Mouse (Mus musculus) kidney, embryonic 15.5 days (tissue): Measurements from ENCODE around the gene Myh10. TPM values are rescaled to one million over a fixed set of nuclear protein-coding genes. Genes with fewer than 3 reads are reported as not detected.

Source experiments
- ATAC-seq: fragments of 200-750 bp; cut with Nextera tagmentation; replicated peaks from 2 replicates; pipeline ENCODE4 v1.8.0; 2017; ENCODE audit warnings: moderate TSS enrichment; ENCODE audit not compliant: low FRiP score
- H3K27ac ChIP-seq: fragments of 300-500 bp; sonication (generic); 2 replicates; pipeline ENCODE4 v1.5.1; 2015; ENCODE audit warnings: mild to moderate bottlenecking, inconsistent platforms
- H3K27me3 ChIP-seq: fragments of 300-500 bp; sonication (generic); 2 replicates; pipeline ENCODE4 v1.6.1; 2015; ENCODE audit warnings: inconsistent platforms
- H3K36me3 ChIP-seq: fragments of 300-500 bp; sonication (generic); 2 replicates; pipeline ENCODE4 v1.6.1; 2015; ENCODE audit warnings: inconsistent platforms
- H3K4me1 ChIP-seq: fragments of 300-500 bp; sonication (generic); 2 replicates; pipeline ENCODE4 v1.6.1; 2015; ENCODE audit warnings: inconsistent platforms
- H3K4me2 ChIP-seq: fragments of 300-500 bp; sonication (generic); 2 replicates; pipeline ENCODE4 v1.6.1; 2015; ENCODE audit warnings: moderate library complexity, mild to moderate bottlenecking, inconsistent platforms
- H3K4me3 ChIP-seq: fragments of 300-500 bp; sonication (generic); replicated peaks from 2 replicates; pipeline ENCODE4 v1.5.1; 2015; ENCODE audit warnings: mild to moderate bottlenecking, inconsistent platforms
- H3K9ac ChIP-seq: fragments of 300-500 bp; sonication (generic); 2 replicates; pipeline ENCODE4 v1.6.1; 2015; ENCODE audit warnings: mild to moderate bottlenecking, inconsistent platforms
- H3K9me3 ChIP-seq: fragments of 300-500 bp; sonication (generic); replicated peaks from 2 replicates; pipeline ENCODE4 v1.6.1; 2016; ENCODE audit warnings: inconsistent platforms
- WGBS: fragments of 180-500 bp; shearing (Covaris S2); methylation state at CpG from one replicate; pipeline ENCODE4 v1.1.7; 2015; ENCODE audit warnings: mixed read lengths; 5-methylcytosine and 5-hydroxymethylcytosine counted together
- polyA plus RNA-seq: library from polyadenylated mRNA; unstranded; fragments of >200 nt; fragmentation: Nextera tagmentation; extraction: Ambion mirVana; gene quantifications from 2 replicates; pipeline ENCODE4 v1.2.1, GENCODE M21; 2015

Myh10 gene
- polyA plus RNA-seq, 1 experiment from 2014 or later, result 137 TPM

- ATAC-seq, result no peak
- Histone ChIP-seq H3K9ac (no peak overlapping the region), H3K4me2 (no peak overlapping the region), H3K27me3 (no peaks in the 10 kb centered on the region), H3K27ac (no peak overlapping the region), H3K9me3 (no peaks in the 10 kb centered on the region), H3K4me3 (no peak overlapping the region), H3K4me1 (no peaks in the 10 kb centered on the region), H3K36me3 (peaks cover 98% of the 10 kb centered on the region)
- 86% methylated on average over 14 of the region's 14 CpGs for WGBS
Observed at GRCm38 (mm10) chr11:68780466-68781114, 89.2 kb downstream of the Myh10 start.

GRCm38 (mm10) chr11:68782336-68782735 lies 91.0 kb downstream of the Myh10 start:
- Histone ChIP-seq H3K9me3 (no peaks in the 10 kb centered on the region), H3K4me2 (no peak overlapping the region), H3K4me3 (no peak overlapping the region), H3K27me3 (no peaks in the 10 kb centered on the region), H3K4me1 (no peaks in the 10 kb centered on the region), H3K9ac (no peak overlapping the region), H3K27ac (no peak overlapping the region), H3K36me3 (peaks cover 98% of the 10 kb centered on the region)
- 90% methylated on average over 9 of the region's 9 CpGs for WGBS
- ATAC-seq, result no peak

GRCm38 (mm10) chr11:68785813-68786212 lies 94.5 kb downstream of the Myh10 start:
- H3K4me2 ChIP-seq, result no peak overlapping the region
- H3K27ac ChIP-seq, result no peak overlapping the region
- H3K36me3 ChIP-seq, result peaks cover 98% of the 10 kb centered on the region
- no peaks in the 10 kb centered on the region for H3K9me3 ChIP-seq
- no peaks in the 10 kb centered on the region for H3K27me3 ChIP-seq
- 89% methylated on average over 8 of the region's 8 CpGs for WGBS
- H3K4me1 ChIP-seq, result no peaks in the 10 kb centered on the region
- no peak for ATAC-seq
- H3K4me3 ChIP-seq, result no peak overlapping the region
- no peak overlapping the region for H3K9ac ChIP-seq

- Histone ChIP-seq H3K9me3 (no peaks in the 10 kb centered on the region), H3K4me3 (no peak overlapping the region), H3K4me1 (no peaks in the 10 kb centered on the region), H3K4me2 (no peak overlapping the region), H3K36me3 (peaks cover 98% of the 10 kb centered on the region), H3K27ac (no peak overlapping the region), H3K9ac (no peak overlapping the region), H3K27me3 (no peaks in the 10 kb centered on the region)
- WGBS, result 88% methylated on average over 9 of the region's 9 CpGs
- ATAC-seq, result no peak
Observed at GRCm38 (mm10) chr11:68787222-68787621, 95.9 kb downstream of the Myh10 start.

GRCm38 (mm10) chr11:68790720-68791119 lies 99.4 kb downstream of the Myh10 start:
- no peak for ATAC-seq
- H3K9me3 ChIP-seq, result no peaks in the 10 kb centered on the region
- no peak overlapping the region for H3K4me3 ChIP-seq
- no peaks in the 10 kb centered on the region for H3K4me1 ChIP-seq
- H3K4me2 ChIP-seq, result no peak overlapping the region
- 89% methylated on average over 10 of the region's 10 CpGs for WGBS
- no peaks in the 10 kb centered on the region for H3K27me3 ChIP-seq
- H3K27ac ChIP-seq, result no peak overlapping the region
- H3K36me3 ChIP-seq, result peaks cover 98% of the 10 kb centered on the region
- no peak overlapping the region for H3K9ac ChIP-seq

GRCm38 (mm10) chr11:68791794-68792193 lies 100.4 kb downstream of the Myh10 start:
- Histone ChIP-seq H3K9me3 (no peaks in the 10 kb centered on the region), H3K4me3 (no peak overlapping the region), H3K27me3 (no peaks in the 10 kb centered on the region), H3K36me3 (peaks cover 97% of the 10 kb centered on the region), H3K27ac (no peak overlapping the region), H3K9ac (no peak overlapping the region), H3K4me1 (no peaks in the 10 kb centered on the region), H3K4me2 (no peak overlapping the region)
- ATAC-seq, result no peak
- 87% methylated on average over 9 of the region's 9 CpGs for WGBS

GRCm38 (mm10) chr11:68798258-68798657 lies 106.9 kb downstream of the Myh10 start:
- H3K4me2 ChIP-seq, result no peak overlapping the region
- H3K4me3 ChIP-seq, result no peak overlapping the region
- H3K27ac ChIP-seq, result no peak overlapping the region
- H3K9ac ChIP-seq, result no peak overlapping the region
- no peaks in the 10 kb centered on the region for H3K9me3 ChIP-seq
- ATAC-seq, result no peak
- peaks cover 99% of the 10 kb centered on the region for H3K36me3 ChIP-seq
- no peaks in the 10 kb centered on the region for H3K27me3 ChIP-seq
- WGBS, result 94% methylated on average over 10 of the region's 10 CpGs
- no peaks in the 10 kb centered on the region for H3K4me1 ChIP-seq

GRCm38 (mm10) chr11:68805148-68805547 lies 113.8 kb downstream of the Myh10 start:
- Histone ChIP-seq H3K9ac (no peak overlapping the region), H3K27ac (no peak overlapping the region), H3K4me2 (no peak overlapping the region), H3K4me1 (no peaks in the 10 kb centered on the region), H3K36me3 (peaks cover 99% of the 10 kb centered on the region), H3K27me3 (no peaks in the 10 kb centered on the region), H3K4me3 (no peak overlapping the region), H3K9me3 (no peaks in the 10 kb centered on the region)
- no peak for ATAC-seq
- 63% methylated on average over 4 of the region's 4 CpGs for WGBS

GRCm38 (mm10) chr11:68807787-68808186 lies 116.4 kb downstream of the Myh10 start:
- WGBS, result 36% methylated on average over 6 of the region's 6 CpGs
- no peaks in the 10 kb centered on the region for H3K9me3 ChIP-seq
- no peak overlapping the region for H3K4me3 ChIP-seq
- no peaks in the 10 kb centered on the region for H3K4me1 ChIP-seq
- H3K27me3 ChIP-seq, result no peaks in the 10 kb centered on the region
- no peak for ATAC-seq
- H3K27ac ChIP-seq, result no peak overlapping the region
- peaks cover 99% of the 10 kb centered on the region for H3K36me3 ChIP-seq
- no peak overlapping the region for H3K4me2 ChIP-seq
- H3K9ac ChIP-seq, result no peak overlapping the region

GRCm38 (mm10) chr11:68811881-68812577 lies 120.7 kb downstream of the Myh10 start:
- Histone ChIP-seq H3K4me2 (no peak overlapping the region), H3K9me3 (no peaks in the 10 kb centered on the region), H3K4me1 (no peaks in the 10 kb centered on the region), H3K27ac (no peak overlapping the region), H3K36me3 (peaks cover 99% of the 10 kb centered on the region), H3K9ac (no peak overlapping the region), H3K27me3 (no peaks in the 10 kb centered on the region), H3K4me3 (no peak overlapping the region)
- 82% methylated on average over 9 of the region's 9 CpGs for WGBS
- no peak for ATAC-seq

- Histone ChIP-seq H3K4me1 (no peaks in the 10 kb centered on the region), H3K4me3 (no peak overlapping the region), H3K9me3 (no peaks in the 10 kb centered on the region), H3K36me3 (peaks cover 94% of the 10 kb centered on the region), H3K27me3 (no peaks in the 10 kb centered on the region), H3K9ac (no peak overlapping the region), H3K4me2 (no peak overlapping the region), H3K27ac (no peak overlapping the region)
- 86% methylated on average over 8 of the region's 8 CpGs for WGBS
- no peak for ATAC-seq
Observed at GRCm38 (mm10) chr11:68818416-68818815, 127.1 kb downstream of the Myh10 start.

- ATAC-seq, result no peak
- no peak overlapping the region for H3K4me2 ChIP-seq
- H3K9ac ChIP-seq, result no peak overlapping the region
- no peaks in the 10 kb centered on the region for H3K9me3 ChIP-seq
- H3K27ac ChIP-seq, result no peak overlapping the region
- no peaks in the 10 kb centered on the region for H3K27me3 ChIP-seq
- no peaks in the 10 kb centered on the region for H3K4me1 ChIP-seq
- 82% methylated on average over 14 of the region's 14 CpGs for WGBS
- H3K4me3 ChIP-seq, result no peak overlapping the region
- H3K36me3 ChIP-seq, result peaks cover 94% of the 10 kb centered on the region
Observed at GRCm38 (mm10) chr11:68819226-68819805, 128.0 kb downstream of the Myh10 start.
